8 mouse cellular contexts compared by ENCODE assay signal in the genomic region with DNA sequence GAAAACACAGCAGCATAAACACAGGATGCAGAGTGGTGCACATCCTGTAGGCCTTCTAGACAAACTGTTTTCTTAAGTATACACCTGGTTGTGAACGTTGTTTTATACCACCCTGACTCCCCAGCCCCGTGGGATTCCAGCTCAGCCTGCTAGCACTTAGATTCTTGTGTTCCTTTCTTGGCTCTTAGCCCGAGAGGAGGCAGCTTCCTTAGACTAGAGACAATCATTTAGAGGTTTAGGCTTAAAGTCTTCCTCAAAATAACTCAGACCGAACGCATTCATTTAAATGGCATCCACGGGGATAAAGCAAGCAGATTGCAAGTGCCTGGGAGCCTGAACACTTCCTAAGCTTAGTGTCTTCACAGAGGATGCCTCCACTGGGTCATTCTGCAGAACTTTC. TPM values are rescaled to one million over a fixed set of nuclear protein-coding genes. Genes with fewer than 3 reads are reported as not detected.
A peak's percentile ranks its signal among the peaks of the same experiment; 100 is the strongest.
DNase-seq lines count a peak whose midpoint lies in the region; ATAC-seq and TF ChIP-seq lines count a peak whose summit lies in the region.

No protein-coding gene starts in this region.

- peak overlapping the region; percentile 87 for H3K4me3 ChIP-seq in embryonic facial prominence, embryonic 11.5 days (ENCODE audit: low read depth, low read length)
- peak overlapping the region; percentile 97 for H3K4me3 ChIP-seq in hindbrain, postnatal 0 days (ENCODE audit: low read length)

- H3K27me3 ChIP-seq in embryonic facial prominence, embryonic 11.5 days (ENCODE audit: control insufficient read depth, insufficient read depth, low read length): no peaks in the 10 kb centered on the region
- H3K27me3 ChIP-seq in hindbrain, postnatal 0 days (ENCODE audit: insufficient read depth, low read length): no peaks in the 10 kb centered on the region

- H3K27ac ChIP-seq in embryonic facial prominence, embryonic 11.5 days (replicated peaks; ENCODE audit: low read depth, low read length): no peak overlapping the region
- H3K27ac ChIP-seq in hindbrain, postnatal 0 days: peak overlapping the region; percentile 94

- no peaks in the 10 kb centered on the region for H3K9me3 ChIP-seq in embryonic facial prominence, embryonic 11.5 days (replicated peaks; ENCODE audit: control insufficient read depth, low read length)
- no peaks in the 10 kb centered on the region for H3K9me3 ChIP-seq in hindbrain, postnatal 0 days (ENCODE audit: low read length)

- DNase-seq in left cerebral cortex, postnatal 25 days (ENCODE audit: low spot score in 2 of 2): peak; percentile 44 to 65
- DNase-seq in left cerebral cortex, adult 8-10 months (ENCODE audit: low spot score in 2 of 2): no peak
- no peak for DNase-seq in embryonic facial prominence, embryonic 11.5 days (ENCODE audit: low spot score)
- DNase-seq in hindbrain, postnatal 0 days (ENCODE audit: low spot score): peak; percentile 59
- peak; percentile 43 for DNase-seq in naive thymus-derived CD4-positive, alpha-beta T cell, adult 2 months (ENCODE audit: low read depth)
- DNase-seq in adrenal gland, postnatal 14 days: no peak
- DNase-seq in left cerebral cortex, adult 11 months (ENCODE audit: low spot score): no peak
- DNase-seq in right cerebral cortex, adult 2 months (ENCODE audit: low spot score in 2 of 2): no peak

- 7% methylated on average over 6 of the region's 6 CpGs for WGBS in embryonic facial prominence, embryonic 11.5 days
- 3% methylated on average over 6 of the region's 6 CpGs for WGBS in hindbrain, postnatal 0 days

- ATAC-seq in embryonic facial prominence, embryonic 11.5 days (replicated peaks; ENCODE audit: insufficient number of reproducible peaks, low FRiP score, low TSS enrichment, low read depth): no peak
- ATAC-seq in hindbrain, postnatal 0 days: no peak

- peaks cover 8% of the 10 kb centered on the region for H3K36me3 ChIP-seq in embryonic facial prominence, embryonic 11.5 days (replicated peaks; ENCODE audit: control insufficient read depth, insufficient read depth, low read depth, low read length)
- peaks cover 10% of the 10 kb centered on the region; the same call in 1 of the 2 replicates for H3K36me3 ChIP-seq in hindbrain, postnatal 0 days (ENCODE audit: insufficient read depth, low read length)

- H3K4me2 ChIP-seq in embryonic facial prominence, embryonic 11.5 days (ENCODE audit: low read depth, low read length): peak overlapping the region; percentile 78
- peak overlapping the region; percentile 97 for H3K4me2 ChIP-seq in hindbrain, postnatal 0 days (ENCODE audit: low read depth, low read length)

- intact Hi-C loops in left cerebral cortex, postnatal 25 days (cut with DNase I): loop anchor here (5.0 to 10.0 kb wide), 7 partner anchors 145 to 532 kb away; no protein-coding TSS in a partner anchor

- TF ChIP-seq CTCF in hindbrain, postnatal 0 days (IDR thresholded peaks at IDR 0.05; ENCODE audit: low read depth): no peak

- no peaks in the 10 kb centered on the region for H3K4me1 ChIP-seq in embryonic facial prominence, embryonic 11.5 days (ENCODE audit: control insufficient read depth, insufficient read depth, low read length)
- peaks cover 18% of the 10 kb centered on the region; the same call in 1 of the 2 replicates for H3K4me1 ChIP-seq in hindbrain, postnatal 0 days (ENCODE audit: insufficient read depth, low read length)

- H3K9ac ChIP-seq in embryonic facial prominence, embryonic 11.5 days (replicated peaks; ENCODE audit: low read length): peak overlapping the region; percentile 30
- H3K9ac ChIP-seq in hindbrain, postnatal 0 days (replicated peaks; ENCODE audit: low read length): peak overlapping the region; percentile 77

RNA-seq across cellular contexts. Expression of gene Enc1, which starts 1.8 kb away (rescaled TPM):
- 100 to 1,000 TPM; 573 to 716 TPM for total RNA-seq in left cerebral cortex, postnatal 25 days (2021)
- 100 to 1,000 TPM; 425 to 545 (median 450) TPM for total RNA-seq in left cerebral cortex, adult 8-10 months (2022)
- polyA plus RNA-seq in embryonic facial prominence, embryonic 11.5 days (2014; fragmentation: Nextera tagmentation; extraction: Ambion mirVana): 8.3 and 10.5 TPM in 2 replicates
- total RNA-seq in hindbrain, postnatal 0 days (2014; rRNA removed): 179 and 206 TPM in 2 replicates
- polyA plus RNA-seq in hindbrain, postnatal 0 days (2015; fragmentation: Nextera tagmentation; extraction: Ambion mirVana): 29.3 and 33.3 TPM in 2 replicates
- 15.0 and 19.0 TPM in 2 replicates for total RNA-seq in adrenal gland, postnatal 14 days (2021)

RNA-seq across cellular contexts. Expression of gene Hexb, which starts 44.6 kb away (rescaled TPM):
- 100 to 1,000 TPM; 108 to 122 TPM for total RNA-seq in left cerebral cortex, postnatal 25 days (2021)
- 100 to 1,000 TPM; 108 to 345 (median 194) TPM for total RNA-seq in left cerebral cortex, adult 8-10 months (2022)
- polyA plus RNA-seq in embryonic facial prominence, embryonic 11.5 days (2014; fragmentation: Nextera tagmentation; extraction: Ambion mirVana): 25.9 and 28.3 TPM in 2 replicates
- total RNA-seq in hindbrain, postnatal 0 days (2014; rRNA removed): 66.4 and 75.8 TPM in 2 replicates
- 65.4 and 70.8 TPM in 2 replicates for polyA plus RNA-seq in hindbrain, postnatal 0 days (2015; fragmentation: Nextera tagmentation; extraction: Ambion mirVana)
- 24.6 and 25.6 TPM in 2 replicates for total RNA-seq in adrenal gland, postnatal 14 days (2021)

Comparison
In these comparisons a context has a peak if more than half of its experiments do, and no peak if none do; other contexts are left out.
1. DNase-seq: peak in left cerebral cortex, postnatal 25 days (2 of 2), hindbrain, postnatal 0 days (single experiment) and naive thymus-derived CD4-positive, alpha-beta T cell, adult 2 months (single experiment); none in left cerebral cortex, adult 8-10 months (0 of 2), embryonic facial prominence, embryonic 11.5 days (single experiment), adrenal gland, postnatal 14 days (single experiment), left cerebral cortex, adult 11 months (single experiment) and right cerebral cortex, adult 2 months (0 of 2).